Mouse (Mus musculus) R1 (cell line): Measurements from ENCODE around the gene Scrn3.

ENCODE experiments used
- DNase-seq: peaks from one replicate; pipeline ENCODE4 v3.0.0-alpha.2; 2018; ENCODE audit warnings: low read depth, low spot score

Gene Scrn3

GRCm38 (mm10) chr2:73317426-73317825 lies 5.0 kb downstream of the Scrn3 start:
- DNase-seq, result no peak

GRCm38 (mm10) chr2:73319218-73319617 lies 6.8 kb downstream of the Scrn3 start:
- DNase-seq, result no peak

- peak; percentile 31 for DNase-seq
Observed at GRCm38 (mm10) chr2:73322991-73323390, 10.6 kb downstream of the Scrn3 start.

- DNase-seq, result no peak
Observed at GRCm38 (mm10) chr2:73325871-73326270, 13.5 kb downstream of the Scrn3 start.

GRCm38 (mm10) chr2:73335949-73336348 lies 23.5 kb downstream of the Scrn3 start:
- DNase-seq, result no peak

- no peak for DNase-seq
Observed at GRCm38 (mm10) chr2:73338415-73338814, 26.0 kb downstream of the Scrn3 start.

GRCm38 (mm10) chr2:73343701-73344100 lies 31.3 kb downstream of the Scrn3 start:
- no peak for DNase-seq

GRCm38 (mm10) chr2:73345204-73345603 lies 32.8 kb downstream of the Scrn3 start:
- DNase-seq, result no peak

- no peak for DNase-seq
Observed at GRCm38 (mm10) chr2:73346345-73347086, 34.1 kb downstream of the Scrn3 start.

GRCm38 (mm10) chr2:73347136-73347535 lies 34.7 kb downstream of the Scrn3 start:
- no peak for DNase-seq

GRCm38 (mm10) chr2:73347766-73348165 lies 35.4 kb downstream of the Scrn3 start:
- DNase-seq, result no peak

- DNase-seq, result no peak
Observed at GRCm38 (mm10) chr2:73348221-73348620, 35.8 kb downstream of the Scrn3 start.

- no peak for DNase-seq
Observed at GRCm38 (mm10) chr2:73351496-73351895, 39.1 kb downstream of the Scrn3 start.

- no peak for DNase-seq
Observed at GRCm38 (mm10) chr2:73351927-73352374, 39.5 kb downstream of the Scrn3 start.

GRCm38 (mm10) chr2:73357004-73357403 lies 44.6 kb downstream of the Scrn3 start:
- peak; percentile 20 for DNase-seq

- DNase-seq, result no peak
Observed at GRCm38 (mm10) chr2:73359941-73360340, 47.5 kb downstream of the Scrn3 start.

GRCm38 (mm10) chr2:73360536-73360935 lies 48.1 kb downstream of the Scrn3 start:
- DNase-seq, result no peak

GRCm38 (mm10) chr2:73363448-73363847 lies 51.0 kb downstream of the Scrn3 start:
- no peak for DNase-seq

GRCm38 (mm10) chr2:73371530-73372335 lies 59.3 kb downstream of the Scrn3 start:
- no peak for DNase-seq

- no peak for DNase-seq
Observed at GRCm38 (mm10) chr2:73378326-73378725, 65.9 kb downstream of the Scrn3 start.

- no peak for DNase-seq
Observed at GRCm38 (mm10) chr2:73379656-73380055, 67.3 kb downstream of the Scrn3 start.

- DNase-seq, result no peak
Observed at GRCm38 (mm10) chr2:73380298-73380975, 68.0 kb downstream of the Scrn3 start.
